Mouse (Mus musculus): ENCODE results near the gene Rnasel.
"Not testable (repeated sequence)": the region's sequence is repeated elsewhere in the genome, so short reads cannot be mapped to it uniquely, and the experiment has no call there.

Gene Rnasel

DNA sequence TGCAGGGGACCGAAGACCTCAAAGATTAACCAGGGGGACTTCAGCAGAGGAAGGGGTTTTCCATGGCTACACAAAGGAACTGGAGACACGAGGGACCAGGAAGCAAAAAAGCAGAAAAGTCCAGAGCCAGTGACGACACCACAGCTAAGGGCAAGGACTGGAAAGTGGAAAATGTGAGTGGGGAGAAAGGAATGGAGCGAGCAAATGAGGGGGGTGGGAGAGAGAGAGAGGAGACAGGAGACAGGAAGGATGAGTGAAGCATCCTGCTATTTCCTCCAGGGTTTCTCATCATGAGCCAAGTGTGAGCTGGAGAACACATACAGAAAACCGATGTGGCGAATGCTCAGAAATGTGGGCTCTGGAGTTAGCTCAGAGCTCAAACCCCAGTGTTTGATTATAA, 13.1 kb upstream of the Rnasel start:
- DNase-seq (ENCODE audit: low spot score), result no peak

DNA sequence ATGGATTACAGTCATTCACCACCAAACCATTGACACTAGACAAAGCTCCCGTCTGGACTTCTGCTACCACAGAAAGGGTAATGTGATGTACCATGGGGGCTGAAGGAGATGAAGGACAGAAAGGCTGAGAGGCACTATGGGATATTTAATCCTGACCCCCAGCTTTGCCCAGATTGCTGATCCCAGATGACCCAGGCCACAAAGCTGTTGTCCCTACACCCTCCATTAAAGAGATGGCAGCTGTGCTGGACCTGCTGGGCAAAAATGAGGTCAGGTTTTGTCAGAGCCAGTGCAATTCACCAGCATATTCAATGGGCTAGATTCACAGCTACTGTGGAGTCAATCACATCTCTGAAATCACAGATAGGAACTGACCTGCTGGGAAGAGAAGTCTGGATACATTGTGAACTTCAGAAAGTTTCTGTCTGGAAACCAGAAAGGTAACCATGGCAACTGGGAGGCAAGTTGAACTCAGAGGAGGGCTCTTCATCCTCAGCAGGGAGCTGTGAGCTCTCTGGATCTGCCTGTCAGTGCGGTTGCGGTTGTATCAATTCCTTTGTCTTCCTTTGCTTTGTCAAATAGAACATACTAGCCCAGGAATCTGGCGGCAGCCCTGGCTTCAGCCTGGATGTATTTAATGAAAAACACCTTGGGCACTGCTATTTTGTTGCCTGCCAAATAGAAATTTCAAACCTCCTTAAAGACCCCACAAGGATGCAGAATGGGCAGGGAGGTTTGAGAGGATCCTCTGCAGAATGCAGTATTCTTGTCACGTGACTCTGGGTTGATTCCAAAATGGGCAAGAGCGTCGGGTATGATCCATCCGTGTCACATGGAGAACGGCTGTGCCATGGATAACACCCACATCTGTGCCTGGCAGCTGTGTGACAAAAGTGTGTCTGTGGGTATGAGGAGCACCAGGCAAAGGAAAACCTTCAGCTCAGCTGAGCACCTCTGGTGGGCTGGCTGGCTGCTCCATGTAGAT, 11.8 kb upstream of the Rnasel start:
- no peak for DNase-seq (ENCODE audit: low spot score)

DNA sequence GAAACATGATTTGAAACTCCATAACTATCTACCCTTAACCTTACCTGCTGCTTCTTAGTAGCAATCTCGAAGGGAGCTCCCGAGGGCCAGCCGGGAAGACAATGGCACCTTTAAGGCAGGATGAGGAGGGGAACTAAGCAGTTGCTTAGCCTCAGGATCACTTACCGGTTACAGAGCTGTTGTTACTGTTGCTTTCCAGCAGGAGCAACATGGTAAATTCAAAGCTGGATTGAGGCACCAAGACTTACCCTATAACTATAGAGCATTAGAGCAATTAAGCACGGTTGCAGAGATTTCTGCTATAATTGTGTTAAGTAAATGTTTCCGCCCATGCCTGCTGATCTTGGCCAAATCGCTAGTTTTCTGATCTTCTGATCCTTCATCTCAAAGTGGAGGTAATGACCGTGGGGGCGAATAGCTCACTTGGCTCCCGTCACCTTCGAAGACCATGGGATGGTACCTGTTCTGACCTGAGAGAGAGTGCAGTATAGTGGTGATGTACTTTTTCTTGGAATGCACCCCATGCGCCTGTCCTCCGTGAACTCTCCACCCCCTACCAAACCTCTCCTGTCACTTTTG, 9.7 kb upstream of the Rnasel start:
- no peak for DNase-seq (ENCODE audit: low spot score)

DNA sequence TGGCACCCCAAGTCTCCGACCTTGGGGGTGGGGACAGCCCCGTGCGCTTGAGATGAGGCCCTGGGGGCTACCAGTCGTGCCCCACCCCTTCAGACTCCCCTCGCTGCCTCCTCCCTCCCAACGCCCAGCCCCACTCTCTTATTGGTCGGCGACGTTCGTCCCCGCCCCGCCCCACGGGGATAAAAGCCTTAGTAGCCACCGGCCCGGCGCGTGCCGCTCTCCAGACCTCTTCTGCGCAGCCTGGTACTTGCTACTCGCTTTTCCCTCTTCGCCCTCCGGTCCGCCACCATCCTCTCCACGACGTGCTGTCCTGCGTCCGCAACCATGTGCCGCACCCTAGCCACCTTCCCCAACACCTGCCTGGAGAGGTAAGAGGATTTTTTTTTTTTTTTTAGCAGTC, 9.1 kb upstream of the Rnasel start, which contains the start of gene Rgs16:
Gene Rgs16 (plus strand): TSS at position 205 of the 400 bp plus-strand sequence.
- DNase-seq (ENCODE audit: low spot score), result peak; percentile 78

DNA sequence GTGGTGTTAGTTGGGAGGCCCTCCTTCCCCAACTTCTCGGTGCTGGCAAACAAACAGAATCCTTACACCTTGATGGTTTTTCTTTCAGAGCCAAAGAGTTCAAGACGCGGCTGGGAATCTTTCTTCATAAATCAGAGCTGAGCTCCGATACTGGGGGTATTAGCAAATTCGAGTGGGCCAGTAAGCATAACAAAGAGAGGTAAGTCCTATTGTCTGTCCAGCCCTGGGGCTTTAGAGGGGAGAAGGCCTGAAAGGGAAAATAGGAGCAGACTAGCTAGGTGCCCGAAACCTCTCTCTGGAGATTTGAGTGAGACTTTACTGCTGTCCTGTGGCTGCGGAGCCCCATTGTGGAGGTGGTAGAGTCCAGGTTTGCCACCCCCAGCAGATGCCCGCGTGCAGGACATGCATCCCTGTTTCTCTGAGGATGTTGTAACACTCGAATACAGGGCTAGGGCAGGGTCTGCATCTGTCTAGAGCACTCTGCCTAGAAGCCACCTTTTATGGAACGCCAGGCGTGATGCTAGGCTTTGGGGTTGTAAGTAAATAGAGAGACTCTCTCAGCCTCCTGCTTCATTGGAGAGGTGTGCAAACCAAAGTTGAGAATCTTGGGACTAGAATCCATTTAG, 8.3 kb upstream of the Rnasel start:
- no peak for DNase-seq (ENCODE audit: low spot score)

DNA sequence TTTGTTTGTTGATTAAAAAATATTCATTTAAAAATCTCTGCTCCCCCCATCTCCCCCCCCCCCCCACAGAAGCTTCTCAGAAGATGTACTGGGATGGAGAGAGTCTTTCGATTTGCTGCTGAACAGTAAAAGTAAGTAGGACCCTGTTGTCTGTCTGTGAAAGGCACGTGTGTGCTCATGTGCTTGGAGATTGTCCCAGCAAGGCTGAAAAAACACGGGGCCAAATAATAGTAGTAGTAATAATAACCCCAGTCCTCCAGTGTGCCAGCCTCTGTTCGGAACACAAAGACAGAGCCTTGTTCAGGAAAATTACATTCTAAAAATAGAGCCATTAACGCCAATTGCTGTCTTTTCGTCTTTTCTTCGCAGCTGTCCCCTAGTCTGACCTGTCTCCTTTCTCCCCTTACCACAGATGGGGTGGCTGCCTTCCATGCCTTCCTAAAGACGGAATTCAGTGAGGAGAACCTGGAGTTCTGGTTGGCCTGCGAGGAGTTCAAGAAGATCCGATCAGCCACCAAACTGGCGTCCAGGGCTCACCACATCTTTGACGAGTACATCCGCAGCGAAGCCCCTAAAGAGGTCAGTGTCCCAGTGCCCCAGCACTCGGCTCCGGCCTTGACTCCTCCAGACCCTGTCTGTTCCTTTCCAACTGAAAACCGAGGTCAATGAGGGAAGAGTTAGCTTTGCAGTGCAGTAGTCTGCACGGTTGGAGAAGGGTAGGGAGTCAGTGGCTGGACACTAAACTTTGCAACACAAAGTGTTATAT, 7.5 kb upstream of the Rnasel start:
- no peak for DNase-seq (ENCODE audit: low spot score)

DNA sequence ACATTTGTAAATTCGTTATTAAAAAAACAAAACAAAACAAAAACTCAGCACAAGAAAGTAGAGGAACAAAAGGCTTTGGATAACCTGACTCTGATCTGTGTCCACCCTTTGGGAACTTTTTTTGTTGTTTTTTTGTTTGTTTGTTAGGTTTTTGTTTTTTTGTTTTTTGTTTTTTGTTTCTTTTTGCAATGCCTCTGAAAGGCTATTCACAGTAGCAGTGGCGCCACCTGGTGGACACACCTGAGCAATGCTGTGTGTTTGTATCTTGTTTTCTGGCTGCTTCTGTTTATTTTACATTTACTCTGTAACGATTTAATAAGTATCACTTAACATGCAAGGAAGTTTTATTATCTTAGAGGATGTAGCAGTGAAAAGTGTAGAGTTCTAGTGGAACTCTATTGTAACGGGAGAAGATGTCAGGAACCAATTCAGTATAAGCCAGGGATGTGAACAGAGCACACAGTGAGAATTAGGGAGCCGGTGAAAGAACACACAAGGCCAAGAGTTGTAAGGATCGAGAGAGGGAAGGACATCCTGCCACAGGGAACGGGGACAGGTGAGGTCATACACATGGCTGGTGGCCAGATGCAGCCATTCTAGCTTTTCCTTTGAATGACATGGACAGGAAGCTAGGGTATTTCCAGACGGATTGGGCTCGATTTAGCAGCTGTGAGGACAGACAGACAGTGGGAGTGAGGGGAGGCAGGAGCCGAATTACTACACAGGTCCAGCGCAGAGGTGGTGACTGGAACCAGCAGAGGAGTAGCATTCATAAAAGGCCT, 6.7 kb upstream of the Rnasel start:
- DNase-seq (ENCODE audit: low spot score), result no peak

DNA sequence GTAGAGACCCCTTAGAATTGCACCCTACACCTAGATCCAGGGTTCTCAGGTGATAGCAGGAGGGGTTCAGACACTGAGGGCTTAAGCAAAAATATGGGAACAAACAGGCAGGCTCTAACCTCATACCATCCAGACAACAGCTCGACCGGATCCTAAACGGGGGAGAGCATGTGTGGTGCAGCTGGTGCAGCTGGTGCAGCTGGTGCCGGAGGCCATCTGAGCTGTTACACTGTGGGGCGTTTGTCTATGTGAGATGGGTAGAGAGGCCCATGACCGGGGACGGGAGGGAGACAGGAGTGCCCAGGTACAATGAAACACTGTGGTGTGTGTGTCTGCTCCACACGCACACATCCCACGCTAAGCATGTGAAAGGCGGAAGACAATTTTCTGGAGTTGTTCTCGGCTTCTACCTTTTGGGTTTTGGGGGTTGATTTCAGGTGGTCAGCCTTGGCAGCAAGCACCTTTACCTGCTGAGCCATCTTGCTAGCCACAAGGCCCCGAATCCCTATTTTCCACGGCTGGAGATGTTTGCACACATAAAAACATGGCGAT, 3.0 kb upstream of the Rnasel start:
- no peak for DNase-seq (ENCODE audit: low spot score)

DNA sequence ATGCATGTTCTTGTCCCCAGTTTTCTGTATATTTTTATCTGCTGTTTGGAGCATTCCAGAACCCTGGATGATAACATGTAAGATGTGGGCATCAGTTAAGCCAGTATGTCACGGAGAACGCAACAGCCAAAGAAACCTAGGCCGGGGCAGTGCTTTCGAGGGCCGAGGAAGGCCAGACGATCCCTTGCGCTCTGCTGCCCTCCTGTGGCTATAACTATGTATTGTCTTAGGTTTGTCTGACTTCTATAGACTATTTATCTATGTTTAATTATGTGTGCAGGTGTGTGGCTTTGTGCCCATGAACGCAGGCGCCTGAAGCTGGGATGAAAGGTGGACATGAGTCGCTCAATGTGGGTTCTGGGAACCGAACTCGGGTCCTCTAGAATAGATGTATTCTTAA, 2.5 kb upstream of the Rnasel start:
- no peak for DNase-seq (ENCODE audit: low spot score)

DNA sequence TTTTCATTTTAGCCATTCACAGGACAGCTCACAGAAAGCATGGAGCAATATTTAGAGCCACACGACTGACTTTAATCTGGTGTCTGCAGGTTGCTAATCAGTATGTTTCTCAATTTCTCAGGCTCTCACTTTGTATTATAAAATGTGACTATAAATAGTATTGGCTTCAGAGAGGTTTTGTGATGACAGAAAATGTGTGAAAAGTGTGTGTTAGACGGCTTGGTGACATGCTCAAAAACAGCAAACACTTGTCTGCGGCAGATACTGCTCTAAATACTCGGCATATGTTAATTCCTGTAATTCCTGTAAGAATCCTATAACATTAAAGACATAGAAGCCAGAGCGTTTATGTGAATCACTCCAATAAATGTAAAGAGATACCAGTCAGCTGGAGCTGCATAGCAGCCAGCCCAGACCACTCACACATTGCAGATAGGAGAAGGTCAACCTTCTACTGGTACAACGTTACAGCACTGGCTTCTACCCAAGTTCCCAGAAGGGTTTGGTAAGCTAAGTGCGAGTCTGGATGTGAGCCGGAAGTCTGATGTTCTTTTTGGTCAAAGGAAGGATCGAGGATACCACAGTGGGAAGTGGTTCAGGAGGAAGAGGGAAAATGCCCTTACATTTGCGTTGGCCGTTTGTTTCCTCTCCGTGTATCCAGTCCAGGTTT, 1.2 kb upstream of the Rnasel start:
- no peak for DNase-seq (ENCODE audit: low spot score)

DNA sequence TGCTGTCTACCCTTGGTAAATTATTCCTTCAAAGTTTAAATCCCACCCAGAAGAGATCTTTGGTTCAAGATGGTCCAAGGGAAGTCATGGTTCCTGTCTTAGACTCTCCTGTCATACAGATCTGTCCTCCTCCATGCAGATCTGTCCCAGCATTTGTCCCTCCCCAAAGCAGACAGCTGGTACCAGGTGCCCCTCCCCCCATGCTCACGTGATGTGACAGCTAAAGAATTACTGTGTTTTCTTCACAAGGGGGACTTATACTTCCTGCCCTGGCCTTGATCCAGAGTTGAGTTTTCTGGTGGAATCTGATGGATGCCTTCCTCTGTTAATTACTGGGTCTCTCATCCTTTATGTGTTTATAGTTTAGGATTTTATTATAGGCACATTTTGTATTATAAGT, 677 bp upstream of the Rnasel start:
- DNase-seq (ENCODE audit: low spot score), result no peak

DNA sequence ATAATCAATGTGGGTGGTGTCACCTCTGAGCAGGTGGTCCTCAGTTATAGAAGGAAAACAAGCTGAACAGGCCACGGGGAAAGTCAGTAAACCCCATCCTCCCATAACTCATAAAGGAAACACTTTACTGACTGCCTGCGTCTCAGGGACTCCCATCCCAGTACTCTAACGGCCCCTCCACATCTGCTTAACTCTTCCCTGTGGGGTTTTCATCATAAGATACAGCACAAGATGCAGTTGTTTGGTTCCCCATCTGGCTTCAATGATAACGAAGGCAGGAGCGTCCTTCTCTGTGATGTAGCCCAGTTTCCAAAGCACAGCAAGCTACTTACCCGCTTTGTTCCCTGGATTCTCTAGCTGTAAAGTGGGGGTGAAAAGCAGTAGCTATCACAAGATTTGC, 828 bp downstream of the Rnasel start:
- DNase-seq (ENCODE audit: low spot score), result no peak

DNA sequence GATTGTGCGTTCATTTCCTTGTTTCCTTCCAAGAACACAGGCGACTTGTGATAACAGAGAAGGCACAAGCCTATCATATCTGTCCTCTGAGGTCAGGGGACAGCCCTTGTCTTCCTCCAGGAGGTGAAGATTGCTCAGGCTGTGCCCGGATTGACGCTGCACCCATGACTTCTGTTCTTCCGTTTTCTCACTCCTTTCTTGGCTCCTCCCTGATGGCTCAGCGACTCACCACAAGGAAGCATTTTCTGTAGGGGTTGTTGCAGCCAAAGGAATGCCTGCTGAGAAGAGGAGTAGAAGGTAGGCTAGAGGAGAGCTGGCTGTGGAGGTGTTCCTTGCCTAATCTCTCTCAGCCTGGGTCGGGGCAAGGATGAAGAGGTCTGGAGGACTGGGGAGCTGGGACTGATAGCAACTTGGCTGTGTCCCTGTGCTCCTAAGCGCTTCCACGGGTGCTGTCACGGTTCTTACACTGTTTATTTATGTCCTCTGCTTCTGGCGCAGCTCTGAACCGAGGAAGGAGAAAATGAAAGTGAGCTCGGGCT, 2.6 kb downstream of the Rnasel start:
- no peak for DNase-seq (ENCODE audit: low spot score)

DNA sequence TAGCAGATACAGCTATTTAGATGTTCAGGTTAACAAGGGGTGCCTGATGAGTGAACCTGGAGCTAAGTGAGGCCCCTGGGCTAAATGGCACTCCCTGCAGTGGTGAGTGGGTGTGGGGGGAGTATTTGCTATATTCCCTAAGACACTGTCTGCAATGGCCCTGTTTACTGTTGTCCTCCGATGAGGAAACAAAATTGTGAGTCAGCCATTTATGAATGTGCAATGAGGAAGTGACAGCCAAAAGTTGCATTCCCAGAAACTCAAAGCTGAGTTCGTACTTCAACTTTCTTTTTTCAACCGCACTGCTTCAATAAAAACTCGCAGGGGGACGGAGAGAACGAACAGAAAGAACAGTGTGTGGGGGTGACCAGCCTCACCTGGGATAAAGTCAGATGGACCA, 3.3 kb downstream of the Rnasel start:
- no peak for DNase-seq (ENCODE audit: low spot score)

DNA sequence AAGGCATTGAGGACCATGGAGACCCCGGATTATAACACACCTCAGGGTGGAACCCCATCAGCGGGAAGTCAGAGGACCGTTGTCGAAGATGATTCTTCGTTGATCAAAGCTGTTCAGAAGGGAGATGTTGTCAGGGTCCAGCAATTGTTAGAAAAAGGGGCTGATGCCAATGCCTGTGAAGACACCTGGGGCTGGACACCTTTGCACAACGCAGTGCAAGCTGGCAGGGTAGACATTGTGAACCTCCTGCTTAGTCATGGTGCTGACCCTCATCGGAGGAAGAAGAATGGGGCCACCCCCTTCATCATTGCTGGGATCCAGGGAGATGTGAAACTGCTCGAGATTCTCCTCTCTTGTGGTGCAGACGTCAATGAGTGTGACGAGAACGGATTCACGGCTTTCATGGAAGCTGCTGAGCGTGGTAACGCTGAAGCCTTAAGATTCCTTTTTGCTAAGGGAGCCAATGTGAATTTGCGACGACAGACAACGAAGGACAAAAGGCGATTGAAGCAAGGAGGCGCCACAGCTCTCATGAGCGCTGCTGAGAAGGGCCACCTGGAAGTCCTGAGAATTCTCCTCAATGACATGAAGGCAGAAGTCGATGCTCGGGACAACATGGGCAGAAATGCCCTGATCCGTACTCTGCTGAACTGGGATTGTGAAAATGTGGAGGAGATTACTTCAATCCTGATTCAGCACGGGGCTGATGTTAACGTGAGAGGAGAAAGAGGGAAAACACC, 4.7 kb downstream of the Rnasel start:
- DNase-seq (ENCODE audit: low spot score), result no peak

DNA sequence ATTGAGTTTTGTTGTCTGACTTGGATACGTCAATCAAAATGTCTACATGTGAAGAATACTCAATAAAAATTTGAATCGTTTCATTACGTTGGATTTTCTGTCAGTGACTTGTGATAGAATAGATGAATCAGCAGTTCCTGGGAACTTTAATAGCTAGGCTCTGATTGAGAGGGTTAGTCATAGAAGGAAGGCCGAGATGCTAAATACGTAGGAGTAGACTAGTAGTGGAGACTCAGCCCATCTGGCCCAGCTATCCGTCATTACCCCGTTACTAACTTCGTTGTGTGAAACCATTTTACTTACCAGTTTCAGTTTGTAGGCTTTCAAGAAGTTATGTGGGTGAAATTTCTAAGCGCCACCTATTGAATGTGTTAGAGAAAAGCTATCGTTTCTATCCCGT, 14.9 kb downstream of the Rnasel start:
- DNase-seq (ENCODE audit: low spot score), result no peak

DNA sequence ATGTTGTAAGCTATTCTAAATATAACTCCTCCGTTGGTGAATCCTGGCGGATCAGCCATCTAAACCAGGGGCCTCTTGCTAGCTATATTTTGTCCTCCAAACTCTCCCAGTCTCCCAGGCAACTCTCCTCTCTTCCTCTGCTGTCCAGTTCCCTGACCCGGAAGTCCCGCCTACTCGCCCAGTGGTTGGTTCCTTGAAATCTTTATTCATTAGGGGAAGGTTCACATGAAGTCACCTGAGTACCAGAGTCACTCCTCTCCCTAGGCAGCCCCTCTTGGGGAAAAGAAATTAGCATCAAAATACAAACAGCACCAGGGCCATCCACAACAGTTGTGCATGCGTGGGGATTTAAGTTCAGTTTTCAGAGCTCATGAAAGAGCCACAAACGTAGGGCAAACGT, 17.1 kb downstream of the Rnasel start:
- no peak for DNase-seq (ENCODE audit: low spot score)

DNA sequence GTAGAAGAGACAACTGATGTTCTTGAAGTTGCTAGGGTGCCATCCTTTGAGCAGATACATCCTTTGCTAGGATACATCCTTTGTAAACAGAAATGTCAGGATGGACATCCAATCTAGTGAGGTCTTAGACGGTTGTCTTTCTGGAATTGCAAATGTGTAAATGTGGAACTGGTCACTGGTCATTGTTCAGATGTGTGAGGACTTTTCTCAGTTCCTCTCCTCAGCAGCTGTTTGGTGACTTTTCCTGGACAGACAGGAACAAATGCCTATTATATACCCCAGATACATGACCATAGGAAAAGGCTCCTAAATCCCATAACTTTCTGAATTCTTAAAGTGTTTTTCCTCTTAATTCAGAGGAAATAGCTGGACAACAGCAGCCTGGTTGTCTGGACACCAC, 18.1 kb downstream of the Rnasel start:
- no peak for DNase-seq (ENCODE audit: low spot score)

DNA sequence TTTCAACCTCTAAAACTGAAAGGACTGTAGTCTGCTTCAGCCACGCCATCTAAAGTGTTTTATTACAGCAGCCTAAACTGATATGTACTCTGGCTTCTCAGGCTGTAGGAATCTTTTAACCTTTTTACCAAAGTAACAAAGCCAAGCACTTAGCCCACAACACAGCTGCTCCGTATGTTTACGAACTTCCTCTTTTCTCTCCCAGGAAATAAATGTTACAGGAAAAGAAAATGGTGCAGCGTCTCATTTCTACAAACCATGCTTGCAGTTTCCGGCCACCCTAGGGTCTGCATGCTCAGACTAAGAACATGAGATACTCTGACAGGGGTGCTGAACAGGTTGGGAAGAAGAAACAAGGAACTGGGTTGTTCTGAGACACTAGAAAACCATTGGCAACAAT, 19.2 kb downstream of the Rnasel start:
- no peak for DNase-seq (ENCODE audit: low spot score)

DNA sequence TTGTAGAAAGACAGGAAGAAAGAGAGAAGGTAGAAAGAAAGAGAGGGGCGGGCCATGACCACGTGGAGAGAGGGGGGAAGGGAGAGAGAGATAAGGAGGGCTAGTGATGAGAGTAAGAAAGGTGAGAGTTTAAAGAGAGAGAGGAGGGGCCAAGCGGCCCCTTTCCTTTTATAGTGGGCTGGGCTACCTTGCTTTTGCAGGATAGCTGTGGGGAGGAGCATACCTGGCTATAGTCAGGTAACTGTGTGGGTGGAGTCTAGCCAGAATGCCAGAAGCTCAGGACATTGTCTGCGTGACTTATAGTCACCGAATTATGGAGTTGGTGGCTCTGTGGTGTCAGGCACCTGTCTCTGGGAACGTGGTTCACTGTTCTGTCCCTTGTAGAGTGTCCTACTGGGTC, 20.3 kb downstream of the Rnasel start:
- not testable (repeated sequence) for DNase-seq (ENCODE audit: low spot score)
